Mouse (Mus musculus): ENCODE data around the gene Gm9903. TPM values are rescaled to one million over a fixed set of nuclear protein-coding genes. Genes with fewer than 3 reads are reported as not detected.
A peak's percentile ranks its signal among the peaks of the same experiment; 100 is the strongest.

Gm9903 gene
- total and polyA plus RNA-seq, 3 experiments: 0.16 to 0.26 (median 0.21) TPM

- Histone ChIP-seq H3K4me1 (ENCODE audit: control insufficient read depth in 1 of 2, insufficient read depth in 2 of 2) (peaks cover 3 to 43% of the 10 kb centered on the region in 2 experiments; a peak in 3 of 4 replicates), H3K4me2 (ENCODE audit: insufficient read depth, low read depth, poor library complexity, severe bottlenecking) (peak overlapping the region; percentile 10; the same call in 1 of the 2 replicates), H3K27ac (ENCODE audit: insufficient read depth, low read depth) (peak overlapping the region; percentile 96), H3K79me2 (replicated peaks; ENCODE audit: control insufficient read depth, extremely low read depth, insufficient read depth, poor library complexity, severe bottlenecking) (peaks cover 10% of the 10 kb centered on the region), H3K9ac (ENCODE audit: insufficient read depth, low read depth) (peak overlapping the region; percentile 88), H3K27me3 (replicated peaks) (no peaks in the 10 kb centered on the region), H3K4me3 (replicated peaks in 1 of 3; ENCODE audit: low read depth in 2 of 3, low read length in 2 of 3, poor library complexity in 1 of 3) (peak overlapping the region; percentile 82 to 92 (median 86)), H3K9me3 (replicated peaks; ENCODE audit: low read length) (no peaks in the 10 kb centered on the region), H3K36me3 (replicated peaks in 1 of 2; ENCODE audit: control insufficient read depth in 1 of 2, insufficient read depth in 1 of 2, low read length in 1 of 2) (peaks cover 0 to 26% of the 10 kb centered on the region in 2 experiments)
- dilution Hi-C loops (cut with MboI; ENCODE audit: extremely low pct_ligation_motif_present, extremely low pct_unique_long_range_greater_than_20kb, low sequenced_read_pairs): no loop called here
- peak; percentile 57 for DNase-seq (ENCODE audit: extremely low read depth)
- in situ Hi-C loops (cut with MboI; ENCODE audit: low pct_ligation_motif_present, low pct_unique_long_range_greater_than_20kb, low sequenced_read_pairs): no loop called here
- 0 out of 2 replicates have a peak, but pooled peaks have one; percentile 4 for TF ChIP-seq POLR2AphosphoS2 (IDR thresholded peaks at IDR 0.05; ENCODE audit: low read depth, low read length)
- no peak for TF ChIP-seq USF1 (IDR thresholded peaks at IDR 0.05; ENCODE audit: low read depth, low read length)
- 0 out of 2 replicates have a peak, but pooled peaks have one; percentile 38 for TF ChIP-seq TBP (conservative IDR thresholded peaks at IDR 0.05; ENCODE audit: low read depth, low read length)
- TF ChIP-seq NELFE (IDR thresholded peaks at IDR 0.05; ENCODE audit: low read depth, low read length): no peak
- peak; percentile 33; the same call in 1 of the 2 replicates for TF ChIP-seq MXI1 (IDR thresholded peaks at IDR 0.05; ENCODE audit: low read depth, low read length)
- 0 out of 2 replicates have a peak, but pooled peaks have one; percentile 44 for TF ChIP-seq MYC (IDR thresholded peaks at IDR 0.05; ENCODE audit: low read depth, low read length)
Observed at GRCm38 (mm10) chr5:33628820-33629300, 865 bp upstream of the Gm9903 start.

- dilution Hi-C loops (cut with MboI; ENCODE audit: extremely low pct_ligation_motif_present, extremely low pct_unique_long_range_greater_than_20kb, low sequenced_read_pairs): no loop called here
- no peaks in the 10 kb centered on the region for H3K9me3 ChIP-seq (replicated peaks; ENCODE audit: low read length)
- H3K4me1 ChIP-seq (ENCODE audit: control insufficient read depth in 1 of 2, insufficient read depth in 2 of 2): peaks cover under 1 to 38% of the 10 kb centered on the region in 2 experiments; a peak in 3 of 4 replicates
- H3K4me2 ChIP-seq (ENCODE audit: insufficient read depth, low read depth, poor library complexity, severe bottlenecking): peak overlapping the region; percentile 60
- no peak overlapping the region for H3K27ac ChIP-seq (ENCODE audit: insufficient read depth, low read depth)
- peak overlapping the region; percentile 71 to 85 (median 82) for H3K4me3 ChIP-seq (replicated peaks in 1 of 3; ENCODE audit: low read depth in 2 of 3, low read length in 2 of 3, poor library complexity in 1 of 3)
- peak overlapping the region; percentile 62; the same call in 1 of the 2 replicates for H3K9ac ChIP-seq (ENCODE audit: insufficient read depth, low read depth)
- peaks cover 6% of the 10 kb centered on the region for H3K79me2 ChIP-seq (replicated peaks; ENCODE audit: control insufficient read depth, extremely low read depth, insufficient read depth, poor library complexity, severe bottlenecking)
- H3K36me3 ChIP-seq (replicated peaks in 1 of 2; ENCODE audit: control insufficient read depth in 1 of 2, insufficient read depth in 1 of 2, low read length in 1 of 2): peaks cover 0 to 22% of the 10 kb centered on the region in 2 experiments
- in situ Hi-C loops (cut with MboI; ENCODE audit: low pct_ligation_motif_present, low pct_unique_long_range_greater_than_20kb, low sequenced_read_pairs): no loop called here
- H3K27me3 ChIP-seq (replicated peaks): no peaks in the 10 kb centered on the region
- DNase-seq (ENCODE audit: extremely low read depth): peak; percentile 41
- TF ChIP-seq SIN3A (IDR thresholded peaks at IDR 0.05; ENCODE audit: low read length) (peak; percentile 55; the same call in 1 of the 2 replicates), GABPA (IDR thresholded peaks at IDR 0.05; ENCODE audit: insufficient replicate concordance, low read depth, low read length) (no peak), PAX5 (IDR thresholded peaks at IDR 0.05; ENCODE audit: low read length) (no peak), HCFC1 (IDR thresholded peaks at IDR 0.05; ENCODE audit: low read depth, low read length) (no peak)
Observed at GRCm38 (mm10) chr5:33630061-33630460, 336 bp downstream of the Gm9903 start.

- no peak for DNase-seq (ENCODE audit: extremely low read depth)
- no peaks in the 10 kb centered on the region for H3K27me3 ChIP-seq (replicated peaks)
- peak overlapping the region; percentile 60 for H3K4me2 ChIP-seq (ENCODE audit: insufficient read depth, low read depth, poor library complexity, severe bottlenecking)
- no peaks in the 10 kb centered on the region for H3K9me3 ChIP-seq (replicated peaks; ENCODE audit: low read length)
- peaks cover 6% of the 10 kb centered on the region for H3K79me2 ChIP-seq (replicated peaks; ENCODE audit: control insufficient read depth, extremely low read depth, insufficient read depth, poor library complexity, severe bottlenecking)
- TF ChIP-seq RAD21 (IDR thresholded peaks at IDR 0.05; ENCODE audit: low read depth, low read length) (no peak), ELF1 (IDR thresholded peaks at IDR 0.05; ENCODE audit: low read depth, low read length) (no peak), ZC3H11A (IDR thresholded peaks at IDR 0.05; ENCODE audit: low read depth, low read length) (no peak), ZMIZ1 (IDR thresholded peaks at IDR 0.05; ENCODE audit: low read depth, low read length) (no peak), E2F4 (IDR thresholded peaks at IDR 0.05; ENCODE audit: insufficient replicate concordance, low read depth, low read length) (no peak), TBP (conservative IDR thresholded peaks at IDR 0.05; ENCODE audit: low read depth, low read length) (no peak), EP300 (IDR thresholded peaks at IDR 0.05; ENCODE audit: low read length) (no peak), ZNF384 (IDR thresholded peaks at IDR 0.05; ENCODE audit: low read depth, low read length) (no peak), NRF1 (IDR thresholded peaks at IDR 0.05; ENCODE audit: low read depth, low read length) (no peak), MEF2A (IDR thresholded peaks at IDR 0.05; ENCODE audit: borderline replicate concordance, low read depth, low read length) (no peak), TCF12 (IDR thresholded peaks at IDR 0.05; ENCODE audit: low read depth, low read length) (no peak), SMC3 (IDR thresholded peaks at IDR 0.05; ENCODE audit: low read depth, low read length) (no peak), RCOR1 (conservative IDR thresholded peaks at IDR 0.05; ENCODE audit: low read depth, low read length) (no peak), SIN3A (IDR thresholded peaks at IDR 0.05; ENCODE audit: low read length) (no peak), POLR2A (IDR thresholded peaks at IDR 0.05; ENCODE audit: low read depth, low read length) (no peak), MAFK (IDR thresholded peaks at IDR 0.05; ENCODE audit: insufficient replicate concordance, low read length) (no peak)
- peak overlapping the region; percentile 62; the same call in 1 of the 2 replicates for H3K9ac ChIP-seq (ENCODE audit: insufficient read depth, low read depth)
- in situ Hi-C loops (cut with MboI; ENCODE audit: low pct_ligation_motif_present, low pct_unique_long_range_greater_than_20kb, low sequenced_read_pairs): no loop called here
- dilution Hi-C loops (cut with MboI; ENCODE audit: extremely low pct_ligation_motif_present, extremely low pct_unique_long_range_greater_than_20kb, low sequenced_read_pairs): no loop called here
- H3K4me1 ChIP-seq (ENCODE audit: control insufficient read depth in 1 of 2, insufficient read depth in 2 of 2): peaks cover 0 to 33% of the 10 kb centered on the region in 2 experiments; a peak in 2 of 4 replicates
- peaks cover 0 to 21% of the 10 kb centered on the region in 2 experiments for H3K36me3 ChIP-seq (replicated peaks in 1 of 2; ENCODE audit: control insufficient read depth in 1 of 2, insufficient read depth in 1 of 2, low read length in 1 of 2)
- H3K27ac ChIP-seq (ENCODE audit: insufficient read depth, low read depth): no peak overlapping the region
- H3K4me3 ChIP-seq (replicated peaks in 1 of 3; ENCODE audit: low read depth in 2 of 3, low read length in 2 of 3, poor library complexity in 1 of 3): peak overlapping the region in 2 of 3 experiments; percentile 82 to 85
Observed at GRCm38 (mm10) chr5:33630615-33631014, 890 bp downstream of the Gm9903 start.

All from CH12.LX (cell line).